Mouse (Mus musculus): ENCODE measurements around the gene E2f7. TPM values are rescaled to one million over a fixed set of nuclear protein-coding genes. Genes with fewer than 3 reads are reported as not detected.

Gene E2f7
- 0.16 and 0.24 TPM in 2 replicates for polyA plus RNA-seq (2012; rRNA removed)

GRCm38 (mm10) chr10:110744686-110745639 lies at the start of gene E2f7:
Gene E2f7 (plus strand): TSS chr10:110745439.

Other genes with a start within 250 kb of the E2f7 start
- 46.2 and 57.9 TPM in 2 replicates for gene Csrp2, start 174.3 kb downstream of the E2f7 start, polyA plus RNA-seq (2012; rRNA removed)